Mouse (Mus musculus) forebrain, embryonic 16.5 days (tissue): ENCODE results near the gene Slc44a1. TPM values are rescaled to one million over a fixed set of nuclear protein-coding genes. Genes with fewer than 3 reads are reported as not detected.
A peak's percentile ranks its signal among the peaks of the same experiment; 100 is the strongest.

Experiments used
- ATAC-seq: fragments of 200-750 bp; cut with Nextera tagmentation; 2 replicates; pipeline ENCODE4 v1.8.0; 2017; ENCODE audit warnings: mild to moderate bottlenecking, moderate library complexity
- H3K27ac ChIP-seq: fragments of 300-500 bp; sonication (generic); 2 replicates; pipeline ENCODE4 v1.5.1; 2014; ENCODE audit warnings: low read length, control low read depth
- H3K27me3 ChIP-seq: fragments of 300-500 bp; sonication (generic); replicated peaks from 2 replicates; pipeline ENCODE4 v1.6.1; 2014; ENCODE audit warnings: low read length; ENCODE audit not compliant: control insufficient read depth, insufficient read depth
- H3K36me3 ChIP-seq: fragments of 300-500 bp; sonication (generic); 2 replicates; pipeline ENCODE4 v1.6.1; 2014; ENCODE audit not compliant: control insufficient read depth, insufficient read depth
- H3K4me1 ChIP-seq: fragments of 300-500 bp; sonication (generic); replicated peaks from 2 replicates; pipeline ENCODE4 v1.6.1; 2014; ENCODE audit warnings: low read length; ENCODE audit not compliant: control insufficient read depth, insufficient read depth
- H3K4me2 ChIP-seq: fragments of 300-500 bp; sonication (generic); 2 replicates; pipeline ENCODE4 v1.6.1; 2014; ENCODE audit warnings: mild to moderate bottlenecking, low read length, control low read depth
- H3K4me3 ChIP-seq: fragments of 300-500 bp; sonication (generic); replicated peaks from 2 replicates; pipeline ENCODE4 v1.5.1; 2014; ENCODE audit warnings: mild to moderate bottlenecking, low read length, control low read depth
- H3K9ac ChIP-seq: fragments of 300-500 bp; sonication (generic); replicated peaks from 2 replicates; pipeline ENCODE4 v1.6.1; 2014; ENCODE audit warnings: low read depth, low read length, control low read depth
- H3K9me3 ChIP-seq: fragments of 300-500 bp; sonication (generic); 2 replicates; pipeline ENCODE4 v1.6.1; 2016; ENCODE audit warnings: low read length; ENCODE audit not compliant: control insufficient read depth
- WGBS: fragments of 180-500 bp; shearing (Covaris S2); extraction: QIAGEN DNeasy Blood & Tissue Kit; methylation state at CpG from one replicate; pipeline ENCODE4 v1.1.7; 2014; 5-methylcytosine and 5-hydroxymethylcytosine counted together
- polyA plus RNA-seq: library from polyadenylated mRNA; unstranded; fragments of >200 nt; fragmentation: Nextera tagmentation; extraction: Ambion mirVana; gene quantifications from 2 replicates; pipeline ENCODE4 v1.2.1, GENCODE M21; 2015

Gene Slc44a1
- polyA plus RNA-seq, 1 experiment from 2014 or later, result 13.7 TPM

- WGBS, result 69% methylated on average over 11 of the region's 11 CpGs
Measured at GRCm38 (mm10) chr4:53513276-53514081, 73.3 kb downstream of the Slc44a1 start.

GRCm38 (mm10) chr4:53516011-53516532 lies 75.9 kb downstream of the Slc44a1 start:
- Histone ChIP-seq H3K27ac (peak overlapping the region; percentile 21; the same call in 1 of the 2 replicates), H3K9me3 (no peaks in the 10 kb centered on the region), H3K9ac (no peak overlapping the region), H3K4me1 (peaks cover 36% of the 10 kb centered on the region), H3K4me3 (no peak overlapping the region), H3K4me2 (no peak overlapping the region), H3K36me3 (no peaks in the 10 kb centered on the region), H3K27me3 (no peaks in the 10 kb centered on the region)
- ATAC-seq, result peak; percentile 53
- 54% methylated on average over 6 of the region's 6 CpGs for WGBS

More at GRCm38 (mm10) chr4:53513276-53514081, 73.3 kb downstream of the Slc44a1 start:
- Histone ChIP-seq H3K4me2 (no peak overlapping the region), H3K36me3 (no peaks in the 10 kb centered on the region), H3K4me1 (peaks cover 36% of the 10 kb centered on the region), H3K9me3 (no peaks in the 10 kb centered on the region), H3K27me3 (no peaks in the 10 kb centered on the region), H3K4me3 (no peak overlapping the region), H3K27ac (peak overlapping the region; percentile 87), H3K9ac (no peak overlapping the region)
- no peak for ATAC-seq

- H3K9ac ChIP-seq, result no peak overlapping the region
- H3K4me2 ChIP-seq, result no peak overlapping the region
- no peaks in the 10 kb centered on the region for H3K27me3 ChIP-seq
- H3K27ac ChIP-seq, result no peak overlapping the region
- H3K4me1 ChIP-seq, result peaks cover 12% of the 10 kb centered on the region
- no peak overlapping the region for H3K4me3 ChIP-seq
- no peaks in the 10 kb centered on the region for H3K9me3 ChIP-seq
- no peaks in the 10 kb centered on the region for H3K36me3 ChIP-seq
- 100% methylated on average over 2 of the region's 2 CpGs for WGBS
- ATAC-seq, result no peak
Measured at GRCm38 (mm10) chr4:53519429-53519828, 79.2 kb downstream of the Slc44a1 start.

- Histone ChIP-seq H3K27ac (no peak overlapping the region), H3K9me3 (no peaks in the 10 kb centered on the region), H3K9ac (no peak overlapping the region), H3K36me3 (no peaks in the 10 kb centered on the region), H3K4me2 (no peak overlapping the region), H3K4me1 (peaks cover 9% of the 10 kb centered on the region), H3K4me3 (no peak overlapping the region), H3K27me3 (no peaks in the 10 kb centered on the region)
- ATAC-seq, result no peak
- WGBS, result 89% methylated on average over 8 of the region's 8 CpGs
Measured at GRCm38 (mm10) chr4:53521028-53521427, 80.8 kb downstream of the Slc44a1 start.

GRCm38 (mm10) chr4:53522655-53523054 lies 82.4 kb downstream of the Slc44a1 start:
- H3K27me3 ChIP-seq, result no peaks in the 10 kb centered on the region
- H3K27ac ChIP-seq, result no peak overlapping the region
- H3K4me1 ChIP-seq, result peaks cover 4% of the 10 kb centered on the region; the same call in 1 of the 2 replicates
- H3K9me3 ChIP-seq, result no peaks in the 10 kb centered on the region
- no peaks in the 10 kb centered on the region for H3K36me3 ChIP-seq
- 34% methylated on average over 8 of the region's 8 CpGs for WGBS
- no peak overlapping the region for H3K4me3 ChIP-seq
- no peak overlapping the region for H3K4me2 ChIP-seq
- H3K9ac ChIP-seq, result no peak overlapping the region
- ATAC-seq, result no peak

GRCm38 (mm10) chr4:53525503-53525902 lies 85.3 kb downstream of the Slc44a1 start:
- H3K36me3 ChIP-seq, result no peaks in the 10 kb centered on the region
- WGBS, result 87% methylated on average over 6 of the region's 6 CpGs
- H3K4me3 ChIP-seq, result no peak overlapping the region

GRCm38 (mm10) chr4:53525994-53526393 lies 85.8 kb downstream of the Slc44a1 start:
- H3K27me3 ChIP-seq, result no peaks in the 10 kb centered on the region
- H3K36me3 ChIP-seq, result no peaks in the 10 kb centered on the region
- no peak for ATAC-seq
- H3K9me3 ChIP-seq, result no peaks in the 10 kb centered on the region
- H3K4me1 ChIP-seq, result peaks cover 4% of the 10 kb centered on the region; the same call in 1 of the 2 replicates
- H3K27ac ChIP-seq, result no peak overlapping the region
- H3K9ac ChIP-seq, result no peak overlapping the region
- H3K4me3 ChIP-seq, result no peak overlapping the region
- WGBS, result 67% methylated on average over 1 of the region's 1 CpGs
- no peak overlapping the region for H3K4me2 ChIP-seq

More at GRCm38 (mm10) chr4:53525503-53525902, 85.3 kb downstream of the Slc44a1 start:
- Histone ChIP-seq H3K4me1 (peaks cover 4% of the 10 kb centered on the region; the same call in 1 of the 2 replicates), H3K27ac (no peak overlapping the region), H3K4me2 (no peak overlapping the region), H3K27me3 (no peaks in the 10 kb centered on the region), H3K9ac (no peak overlapping the region), H3K9me3 (no peaks in the 10 kb centered on the region)
- ATAC-seq, result no peak

- no peaks in the 10 kb centered on the region for H3K9me3 ChIP-seq
- no peak overlapping the region for H3K27ac ChIP-seq
- H3K27me3 ChIP-seq, result no peaks in the 10 kb centered on the region
- 13% methylated on average over 2 of the region's 2 CpGs for WGBS
- H3K4me1 ChIP-seq, result peaks cover 4% of the 10 kb centered on the region; the same call in 1 of the 2 replicates
- no peak for ATAC-seq
- no peak overlapping the region for H3K9ac ChIP-seq
- H3K36me3 ChIP-seq, result no peaks in the 10 kb centered on the region
- no peak overlapping the region for H3K4me2 ChIP-seq
- no peak overlapping the region for H3K4me3 ChIP-seq
Measured at GRCm38 (mm10) chr4:53526446-53526845, 86.2 kb downstream of the Slc44a1 start.

- Histone ChIP-seq H3K36me3 (no peaks in the 10 kb centered on the region), H3K27me3 (no peaks in the 10 kb centered on the region), H3K9me3 (no peaks in the 10 kb centered on the region), H3K4me2 (no peak overlapping the region), H3K9ac (no peak overlapping the region), H3K4me3 (no peak overlapping the region), H3K4me1 (0 out of 2 replicates have a peak, but pooled peaks cover 2% of the 10 kb centered on the region), H3K27ac (no peak overlapping the region)
- 78% methylated on average over 12 of the region's 12 CpGs for WGBS
- ATAC-seq, result peak; percentile 64
Measured at GRCm38 (mm10) chr4:53535795-53536194, 95.6 kb downstream of the Slc44a1 start.
